Mouse (Mus musculus) limb, embryonic 11.5 days (tissue): ENCODE results near the gene Rab26. TPM values are rescaled to one million over a fixed set of nuclear protein-coding genes. Genes with fewer than 3 reads are reported as not detected.

ENCODE experiments used
- ATAC-seq: fragments of 200-750 bp; cut with Nextera tagmentation; 2 replicates; pipeline ENCODE4 v1.8.0; 2017; ENCODE audit warnings: low read depth; ENCODE audit not compliant: insufficient number of reproducible peaks, low FRiP score, low TSS enrichment
- DNase-seq: peaks from one replicate; pipeline ENCODE4 v3.0.0-alpha.2; 2015; ENCODE audit warnings: low spot score
- H3K27ac ChIP-seq: fragments of 300-500 bp; sonication (generic); replicated peaks from 2 replicates; pipeline ENCODE4 v1.5.1; 2014; ENCODE audit warnings: low read depth, mild to moderate bottlenecking, low read length
- H3K27me3 ChIP-seq: fragments of 300-500 bp; sonication (generic); 2 replicates; pipeline ENCODE4 v1.6.1; 2014; ENCODE audit warnings: mild to moderate bottlenecking, low read length, mixed read lengths; ENCODE audit not compliant: control insufficient read depth, insufficient read depth
- H3K36me3 ChIP-seq: fragments of 300-500 bp; sonication (generic); 2 replicates; pipeline ENCODE4 v1.6.1; 2014; ENCODE audit warnings: mild to moderate bottlenecking, low read length, moderate library complexity, mixed read lengths; ENCODE audit not compliant: control insufficient read depth, insufficient read depth
- H3K4me1 ChIP-seq: fragments of 300-500 bp; sonication (generic); 2 replicates; pipeline ENCODE4 v1.6.1; 2014; ENCODE audit warnings: low read length, mixed read lengths; ENCODE audit not compliant: control insufficient read depth, insufficient read depth
- H3K4me2 ChIP-seq: fragments of 300-500 bp; sonication (generic); 2 replicates; pipeline ENCODE4 v1.6.1; 2014; ENCODE audit warnings: low read depth, mild to moderate bottlenecking, moderate library complexity; ENCODE audit not compliant: severe bottlenecking
- H3K4me3 ChIP-seq: fragments of 300-500 bp; sonication (generic); 2 replicates; pipeline ENCODE4 v1.5.1; 2014; ENCODE audit warnings: low read depth, low read length
- H3K9ac ChIP-seq: fragments of 300-500 bp; sonication (generic); 2 replicates; pipeline ENCODE4 v1.6.1; 2014; ENCODE audit warnings: mild to moderate bottlenecking, low read length
- H3K9me3 ChIP-seq: fragments of 300-500 bp; sonication (generic); 2 replicates; pipeline ENCODE4 v1.6.1; 2016; ENCODE audit warnings: low read length; ENCODE audit not compliant: control insufficient read depth
- WGBS: fragments of 180-500 bp; shearing (Covaris S2); extraction: QIAGEN DNeasy Blood & Tissue Kit; methylation state at CpG from one replicate; pipeline ENCODE4 v1.1.7; 2014; 5-methylcytosine and 5-hydroxymethylcytosine counted together
- polyA plus RNA-seq: library from polyadenylated mRNA; unstranded; fragments of >200 nt; fragmentation: Nextera tagmentation; extraction: Ambion mirVana; gene quantifications from 2 replicates; pipeline ENCODE4 v1.2.1, GENCODE M21; 2014

Gene Rab26
- polyA plus RNA-seq, 1 experiment from 2014 or later, result 3.1 TPM

DNA sequence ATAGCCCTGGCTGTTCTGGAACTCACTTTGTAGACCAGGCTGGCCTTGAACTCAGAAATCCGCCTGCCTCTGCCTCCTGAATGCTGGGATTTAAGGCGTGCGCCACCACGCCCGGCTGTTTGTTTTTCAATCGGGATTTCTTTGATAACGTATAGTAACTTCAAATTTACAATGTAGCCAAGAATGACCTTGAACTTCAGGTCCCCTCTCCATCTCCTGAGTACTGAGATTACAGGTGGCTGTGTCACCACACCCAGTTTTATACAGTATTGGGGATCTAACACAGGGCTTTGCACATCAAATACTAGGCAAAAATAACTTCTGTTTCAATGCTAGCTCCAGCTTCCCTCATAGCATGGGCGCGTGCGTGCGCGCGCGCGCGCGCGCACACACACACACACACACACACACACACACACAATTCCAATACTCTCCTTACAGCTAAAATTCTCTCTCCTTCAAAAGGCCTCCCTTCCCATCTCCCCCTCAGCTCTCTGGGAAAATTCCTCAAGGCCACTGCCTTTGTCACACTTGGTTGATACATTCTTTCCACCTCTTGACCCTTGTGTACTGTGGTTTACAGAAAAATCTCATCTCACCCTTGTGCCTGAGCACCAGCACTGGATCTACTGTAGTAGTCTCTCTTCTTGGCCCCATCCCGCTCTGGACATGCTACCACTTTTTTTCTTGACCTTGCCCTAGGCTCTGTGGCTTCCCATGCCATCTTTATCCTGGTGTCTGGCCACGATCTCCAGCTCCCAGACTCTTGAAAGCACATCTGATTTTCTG, 52.8 kb downstream of the Rab26 start:
- ATAC-seq (no peak), DNase-seq (no peak)
- Histone ChIP-seq H3K4me2 (no peak overlapping the region), H3K4me1 (peaks cover 14% of the 10 kb centered on the region), H3K9me3 (no peaks in the 10 kb centered on the region), H3K27me3 (no peaks in the 10 kb centered on the region), H3K36me3 (peaks cover 8% of the 10 kb centered on the region; the same call in 1 of the 2 replicates), H3K4me3 (no peak overlapping the region), H3K27ac (no peak overlapping the region), H3K9ac (no peak overlapping the region)
- WGBS, result 95% methylated on average over 20 of the region's 20 CpGs

DNA sequence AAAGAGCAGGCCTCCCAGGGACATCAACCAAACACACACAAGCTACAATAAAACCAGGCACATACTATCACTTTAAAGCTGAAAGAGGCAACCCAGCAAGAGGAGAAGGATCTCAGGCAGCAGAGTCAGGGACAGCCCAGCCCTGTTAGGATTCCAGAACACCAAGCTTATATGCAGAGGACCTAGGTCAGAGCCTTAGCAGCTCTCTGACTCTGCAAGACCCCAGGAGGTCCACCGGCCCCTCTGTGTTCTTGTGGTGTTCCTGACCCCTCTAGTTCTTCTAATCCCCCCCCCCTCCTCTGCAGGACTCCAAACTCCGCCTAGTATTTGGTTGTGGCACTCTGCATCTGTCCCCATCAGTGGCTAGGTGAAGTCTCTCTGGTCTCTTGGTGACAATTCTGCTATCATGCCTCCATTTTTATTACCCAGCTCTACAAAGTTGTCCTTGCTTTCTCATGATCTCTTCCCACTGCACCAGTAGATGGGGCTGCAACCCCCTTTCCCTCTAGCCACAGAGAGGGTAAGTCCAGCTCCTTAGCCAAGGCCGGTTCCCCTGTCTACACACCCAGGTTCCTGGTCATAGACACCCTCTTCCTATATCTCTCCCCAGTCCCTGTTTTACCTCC, 53.7 kb downstream of the Rab26 start:
- Histone ChIP-seq H3K9ac (no peak overlapping the region), H3K4me3 (no peak overlapping the region), H3K4me2 (no peak overlapping the region), H3K27me3 (no peaks in the 10 kb centered on the region), H3K27ac (no peak overlapping the region), H3K4me1 (peaks cover 9% of the 10 kb centered on the region), H3K36me3 (peaks cover 13% of the 10 kb centered on the region), H3K9me3 (no peaks in the 10 kb centered on the region)
- WGBS, result 61% methylated on average over 3 of the region's 3 CpGs
- DNase-seq (no peak), ATAC-seq (no peak)

DNA sequence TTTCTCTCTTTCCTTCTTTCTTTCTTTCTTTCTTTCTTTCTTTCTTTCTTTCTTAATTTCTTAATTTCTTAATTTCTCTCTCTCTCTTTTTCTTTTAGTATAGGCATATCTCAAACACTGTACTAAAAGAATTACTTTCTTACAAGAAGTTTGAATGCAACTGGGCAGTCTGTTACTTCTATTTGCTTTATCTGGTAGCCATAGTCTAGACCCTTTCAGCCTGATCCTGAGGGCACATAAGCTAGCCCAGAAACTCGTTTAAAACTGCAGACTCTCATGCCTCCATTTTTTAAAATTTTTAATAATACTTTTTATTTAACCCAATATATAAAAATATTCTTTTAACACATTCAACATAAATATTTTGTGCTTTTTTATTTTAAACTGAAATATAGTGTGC, 54.6 kb downstream of the Rab26 start:
- H3K27me3 ChIP-seq, result no peaks in the 10 kb centered on the region
- H3K27ac ChIP-seq, result no peak overlapping the region
- peaks cover 17% of the 10 kb centered on the region for H3K36me3 ChIP-seq
- DNase-seq (no peak), ATAC-seq (no peak)
- H3K9me3 ChIP-seq, result no peaks in the 10 kb centered on the region
- H3K4me2 ChIP-seq, result peak overlapping the region; percentile 26; the same call in 1 of the 2 replicates
- peaks cover 8% of the 10 kb centered on the region for H3K4me1 ChIP-seq
- H3K4me3 ChIP-seq, result peak overlapping the region; percentile 82; the same call in 1 of the 2 replicates
- WGBS, result 27% methylated on average over 1 of the region's 1 CpGs
- no peak overlapping the region for H3K9ac ChIP-seq

DNA sequence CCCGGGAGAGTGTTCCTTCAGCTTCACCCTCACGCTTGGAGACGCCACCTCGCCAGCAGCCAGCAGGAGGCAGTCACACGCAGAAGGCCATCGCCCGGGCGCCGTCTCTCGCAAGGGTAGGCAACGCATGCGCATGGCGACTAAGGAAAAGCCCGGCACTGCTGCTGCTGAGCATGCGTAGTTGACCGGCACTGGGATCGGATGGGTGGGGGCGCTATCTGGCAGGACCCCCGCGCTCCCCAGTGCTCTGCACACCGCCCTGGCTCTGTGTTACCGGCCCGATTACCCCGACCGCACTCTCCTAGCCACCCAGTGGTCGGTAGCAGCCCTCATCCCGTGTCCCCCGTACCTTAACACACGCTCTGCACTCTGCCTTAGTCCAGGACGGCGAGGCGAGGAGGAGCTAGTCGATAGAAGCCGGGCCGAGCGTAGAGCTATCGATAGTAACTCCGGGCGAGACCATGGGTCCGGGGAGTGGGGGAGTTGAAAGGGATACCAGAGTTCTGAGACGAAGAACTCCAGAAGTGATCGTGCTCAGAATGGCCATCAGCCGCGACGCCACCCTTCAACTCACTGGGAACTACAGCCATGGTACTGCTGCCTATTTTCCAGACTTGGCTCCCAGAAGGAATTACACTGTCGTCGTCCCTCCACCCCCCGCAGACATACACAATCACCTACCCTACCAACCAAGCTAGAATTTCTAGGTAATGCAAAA, 55.2 kb downstream of the Rab26 start, which contains the start of gene Mlst8:
Gene Mlst8, minus strand, starts transcription at position 416 of the 718 bp plus-strand sequence.
- DNase-seq (peak; percentile 99), ATAC-seq (peak; percentile 88)
- Histone ChIP-seq H3K27ac (peak within 1 kb of the TSS; percentile 94), H3K27me3 (no peaks in the 10 kb centered on the region), H3K9me3 (no peaks in the 10 kb centered on the region), H3K4me2 (peak within 1 kb of the TSS; percentile 58), H3K4me3 (peak within 1 kb of the TSS; percentile 82), H3K9ac (peak within 1 kb of the TSS; percentile 91), H3K4me1 (peaks cover 8% of the 10 kb centered on the region), H3K36me3 (peaks cover 21% of the 10 kb centered on the region)
- under 1% methylated on average over 48 of the region's 48 CpGs for WGBS

DNA sequence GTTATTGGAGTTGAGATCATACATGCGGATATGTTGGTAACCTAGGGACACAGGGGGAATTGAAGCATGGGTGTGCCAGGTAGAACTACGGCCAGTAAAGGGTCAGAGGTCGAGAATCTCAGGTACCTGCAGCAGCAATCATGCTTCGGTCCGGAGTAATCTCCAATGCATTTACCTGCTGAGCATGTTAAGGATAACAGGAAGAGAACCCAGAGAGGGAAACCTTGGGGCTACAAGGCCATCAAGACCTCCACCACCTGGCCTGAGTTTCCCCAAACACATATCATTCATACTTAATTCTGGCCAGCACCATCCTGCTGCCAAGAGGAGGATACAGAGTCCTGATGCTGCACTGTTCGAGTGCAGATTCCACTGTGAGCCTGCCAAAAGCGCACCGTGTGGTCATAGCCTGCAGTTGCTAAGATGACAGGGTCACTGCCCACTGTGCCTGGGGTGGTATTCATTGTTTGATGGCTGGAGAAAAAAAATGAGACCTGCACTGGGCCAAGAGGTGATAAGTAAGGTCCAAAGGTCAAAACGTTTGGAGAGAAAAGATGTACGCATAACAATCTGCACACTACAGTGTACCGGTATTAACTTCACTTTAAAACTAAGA, 55.9 kb downstream of the Rab26 start:
- DNase-seq (no peak), ATAC-seq (peak; percentile 14; the same call in 1 of the 2 replicates)
- 55% methylated on average over 11 of the region's 11 CpGs for WGBS
- Histone ChIP-seq H3K4me3 (peak overlapping the region; percentile 82), H3K9ac (peak overlapping the region; percentile 91), H3K9me3 (no peaks in the 10 kb centered on the region), H3K4me1 (peaks cover 8% of the 10 kb centered on the region), H3K27ac (no peak overlapping the region), H3K36me3 (peaks cover 21% of the 10 kb centered on the region), H3K4me2 (peak overlapping the region; percentile 58), H3K27me3 (no peaks in the 10 kb centered on the region)

Other genes starting within 250 kb of the Rab26 start
- not detected in 2 replicates for gene Abca17, start 183.1 kb downstream of the Rab26 start, polyA plus RNA-seq
- gene Abca3, start 182.3 kb downstream of the Rab26 start, polyA plus RNA-seq, result 3.0 and 4.0 TPM in 2 replicates
- 409 and 410 TPM in 2 replicates for gene Rnps1, start 119.6 kb downstream of the Rab26 start, polyA plus RNA-seq
- gene Eci1, start 107.6 kb downstream of the Rab26 start, polyA plus RNA-seq, result 90.0 and 91.7 TPM in 2 replicates
- 1.7 and 2.4 TPM in 2 replicates for gene Dnase1l2, start 91.1 kb downstream of the Rab26 start, polyA plus RNA-seq
- 23.9 and 26.3 TPM in 2 replicates for gene E4f1, start 63.9 kb downstream of the Rab26 start, polyA plus RNA-seq
- gene Pgp, start 63.8 kb downstream of the Rab26 start, polyA plus RNA-seq, result 64.1 and 67.3 TPM in 2 replicates
- gene Bricd5, start 60.3 kb downstream of the Rab26 start, polyA plus RNA-seq, result 0.21 and 0.51 TPM in 2 replicates
- gene Mlst8, start 55.1 kb downstream of the Rab26 start, polyA plus RNA-seq, result 30.3 and 36.2 TPM in 2 replicates
- gene Caskin1, start 45.6 kb downstream of the Rab26 start, polyA plus RNA-seq, result 2.3 and 2.5 TPM in 2 replicates
- gene Traf7, start 6.3 kb downstream of the Rab26 start, polyA plus RNA-seq, result 89.3 and 102 TPM in 2 replicates
- gene Pkd1, start 15.6 kb upstream of the Rab26 start, polyA plus RNA-seq, result 20.8 and 22.5 TPM in 2 replicates
- gene Tsc2, start 98.4 kb upstream of the Rab26 start, polyA plus RNA-seq, result 62.7 and 66.8 TPM in 2 replicates
- gene Nthl1, start 98.5 kb upstream of the Rab26 start, polyA plus RNA-seq, result 19.5 and 23.2 TPM in 2 replicates
- gene Slc9a3r2, start 116.1 kb upstream of the Rab26 start, polyA plus RNA-seq, result 59.3 and 60.4 TPM in 2 replicates
- gene Npw, start 124.2 kb upstream of the Rab26 start, polyA plus RNA-seq, result 0.31 and 0.54 TPM in 2 replicates
- 36.3 and 42.0 TPM in 2 replicates for gene Zfp598, start 135.5 kb upstream of the Rab26 start, polyA plus RNA-seq
- gene Syngr3, start 155.7 kb upstream of the Rab26 start, polyA plus RNA-seq, result 6.6 and 6.9 TPM in 2 replicates
- 53.0 and 63.3 TPM in 2 replicates for gene Gfer, start 161.9 kb upstream of the Rab26 start, polyA plus RNA-seq
- gene Noxo1, start 162.0 kb upstream of the Rab26 start, polyA plus RNA-seq, result 1.5 and 1.7 TPM in 2 replicates
- 120 and 121 TPM in 2 replicates for gene Tbl3, start 173.4 kb upstream of the Rab26 start, polyA plus RNA-seq
- 0.16 TPM in 1 of 2 replicates, not detected in the other for gene Rnf151, start 183.9 kb upstream of the Rab26 start, polyA plus RNA-seq
- 1,548 and 1,633 TPM in 2 replicates for gene Rps2, start 183.9 kb upstream of the Rab26 start, polyA plus RNA-seq
- 211 and 216 TPM in 2 replicates for gene Ndufb10, start 190.3 kb upstream of the Rab26 start, polyA plus RNA-seq
- not detected in 2 replicates for gene Rpl3l, start 193.6 kb upstream of the Rab26 start, polyA plus RNA-seq
- gene Msrb1, start 202.4 kb upstream of the Rab26 start, polyA plus RNA-seq, result 24.9 and 27.0 TPM in 2 replicates
- 3.1 and 3.4 TPM in 2 replicates for gene Hs3st6, start 218.8 kb upstream of the Rab26 start, polyA plus RNA-seq